Mouse (Mus musculus): Measurements from ENCODE around the gene Dnah17. TPM values are rescaled to one million over a fixed set of nuclear protein-coding genes. Genes with fewer than 3 reads are reported as not detected.

Dnah17 gene
- polyA plus RNA-seq (2017; shearing (Covaris generic)), result 0.54 TPM

DNA sequence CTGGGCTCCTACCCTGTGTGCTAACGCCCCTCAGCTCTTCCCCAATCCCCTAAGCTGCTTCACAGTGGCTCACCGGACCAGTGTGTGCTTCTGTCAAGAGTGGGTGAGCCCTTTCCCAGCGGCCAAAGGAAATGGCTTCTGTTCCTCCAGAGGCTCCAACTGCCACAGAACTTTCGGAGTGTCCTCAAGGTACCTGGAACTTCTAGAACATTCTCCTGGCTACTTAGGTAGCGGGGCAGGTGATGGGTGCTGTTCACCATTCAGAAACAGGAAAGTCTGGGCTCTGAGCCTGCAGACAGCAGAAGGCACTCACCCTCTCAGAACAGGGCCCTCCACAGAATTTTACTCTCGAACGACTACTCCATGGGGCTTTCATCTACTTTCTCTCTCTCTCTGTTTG is at the start of gene Dnah17:
Gene Dnah17, minus strand, starts transcription at position 101 of the 400 bp plus-strand sequence.

DNA sequence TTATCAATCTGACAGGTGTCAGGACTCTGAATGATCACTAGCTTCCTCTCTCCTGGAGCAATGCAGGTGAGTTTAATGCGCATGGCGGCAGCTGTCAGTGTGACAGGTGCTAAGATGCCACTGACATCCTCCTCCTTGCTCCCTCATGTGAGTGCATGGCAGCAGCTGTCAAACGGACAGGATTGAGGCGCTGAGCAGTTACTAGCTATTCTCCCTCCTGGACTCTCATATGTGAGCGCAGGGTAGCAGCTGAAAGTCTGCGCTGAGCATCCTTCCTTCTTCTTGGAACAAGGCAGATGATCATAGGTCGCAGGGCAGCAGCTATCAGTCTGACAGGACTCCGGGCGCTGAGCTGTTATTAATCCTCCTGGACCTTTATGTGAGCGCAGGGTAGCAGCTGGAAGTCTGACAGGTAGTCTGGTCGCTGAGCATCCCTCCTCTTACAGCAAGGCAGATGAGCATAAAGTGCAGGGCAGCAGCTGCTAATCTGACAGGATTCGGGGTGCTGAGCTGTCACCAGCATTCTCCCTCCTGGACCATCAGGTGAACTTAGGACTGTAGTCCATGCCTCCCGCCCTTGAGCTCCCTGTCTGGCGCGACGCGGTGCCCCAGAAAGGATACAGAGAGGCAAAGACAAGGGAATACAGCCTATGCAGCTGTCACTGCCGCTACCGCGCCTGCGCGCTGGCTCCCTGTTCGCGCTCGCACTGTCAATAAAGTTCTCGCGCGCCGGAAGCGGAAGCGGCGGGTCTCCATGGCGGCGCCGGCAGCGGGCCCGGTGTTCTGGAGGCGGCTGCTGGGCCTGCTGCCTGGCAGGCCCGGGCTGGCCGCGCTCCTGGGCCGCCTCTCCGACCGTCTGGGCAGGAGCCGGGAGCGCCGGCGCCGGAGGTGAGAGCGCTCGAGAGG is 144.1 kb downstream of the Dnah17 start, which contains the start of gene Pgs1:
Gene Pgs1, plus strand, starts transcription at position 167 of the 906 bp plus-strand sequence.

Other genes starting within 250 kb of the Dnah17 start
- gene Socs3, start 160.6 kb downstream of the Dnah17 start, polyA plus RNA-seq (2017; shearing (Covaris generic)), result 60.7 TPM
- 36.6 TPM for gene Pgs1, start 144.3 kb downstream of the Dnah17 start, polyA plus RNA-seq (2017; shearing (Covaris generic))
- gene Cyth1, start 118.0 kb upstream of the Dnah17 start, polyA plus RNA-seq (2017; shearing (Covaris generic)), result 291 TPM
- gene Usp36, start 159.6 kb upstream of the Dnah17 start, polyA plus RNA-seq (2017; shearing (Covaris generic)), result 32.2 TPM
- not detected for gene Cep295nl, start 211.9 kb upstream of the Dnah17 start, polyA plus RNA-seq (2017; shearing (Covaris generic))
- gene Timp2, start 225.1 kb upstream of the Dnah17 start, polyA plus RNA-seq (2017; shearing (Covaris generic)), result 3.0 TPM

Measured in activated CD4-positive, CD25-positive, alpha-beta regulatory T cell, adult 9 weeks (primary cell).